Mouse (Mus musculus): ENCODE measurements around the gene Urad. TPM values are rescaled to one million over a fixed set of nuclear protein-coding genes. Genes with fewer than 3 reads are reported as not detected.

The Urad gene
- polyA plus RNA-seq, 1 experiment from 2014 or later = not detected

DNA sequence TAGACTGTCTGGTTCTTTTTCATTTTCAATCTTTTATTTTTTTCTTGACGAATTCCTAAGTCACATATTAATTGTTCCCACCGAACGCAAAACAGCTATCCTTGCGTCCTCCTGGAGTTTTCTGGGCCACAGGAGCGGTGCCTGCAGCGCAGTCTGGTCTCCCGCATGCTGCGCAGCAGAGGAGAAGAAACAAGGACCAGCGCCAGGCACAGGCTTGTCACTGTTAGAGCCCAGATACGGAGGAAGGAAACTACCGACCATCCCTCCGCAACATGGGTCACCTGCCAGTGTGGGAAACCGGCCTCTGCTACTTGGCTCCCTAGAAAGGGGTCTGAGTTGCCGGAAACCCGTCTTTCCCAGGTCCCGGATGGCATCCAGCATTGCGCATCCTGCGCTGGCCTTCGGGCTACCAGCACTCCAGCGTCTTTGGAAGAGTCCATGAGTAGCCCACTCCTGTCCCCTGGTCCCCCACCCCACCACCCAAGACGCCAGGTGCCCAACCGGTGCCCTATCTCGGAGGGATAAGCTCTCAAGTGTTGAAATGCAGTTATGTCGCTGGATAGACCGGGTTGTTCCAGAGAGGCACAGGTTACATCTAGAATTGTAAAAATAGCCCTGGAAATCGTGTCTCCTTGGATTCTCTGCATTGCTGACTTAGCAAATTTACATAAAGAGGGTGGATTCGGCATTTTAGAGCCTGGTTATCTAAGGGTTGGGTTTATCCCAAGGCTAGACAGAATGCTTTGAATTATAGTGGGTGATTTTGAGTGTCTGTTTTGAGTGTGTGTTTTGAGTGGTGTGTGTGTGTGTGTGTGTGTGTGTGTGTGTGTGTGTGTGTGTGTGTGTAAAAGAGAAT, 9.2 kb downstream of the Urad start:
- CTCF ChIA-PET = interaction anchor here (2.0 to 7.6 kb wide), 2 partner anchors 19 to 401 kb away, joined by 9 to 103 read pairs; no protein-coding TSS in a partner anchor
- in situ Hi-C loops (cut with MboI; ENCODE audit: low pct_unique_long_range_greater_than_20kb) = no loop called here
- no peak for TF ChIP-seq CTCF (IDR thresholded peaks at IDR 0.05)
- POLR2A ChIA-PET = interaction anchor here (0.6 kb wide), 2 partner anchors 15 to 26 kb away, joined by 3 read pairs; no protein-coding TSS in a partner anchor
- DNase-seq (ENCODE audit: low read depth, low spot score) (no peak), ATAC-seq (no peak)
- H3K27me3 ChIP-seq = peaks cover 17% of the 10 kb centered on the region

DNA sequence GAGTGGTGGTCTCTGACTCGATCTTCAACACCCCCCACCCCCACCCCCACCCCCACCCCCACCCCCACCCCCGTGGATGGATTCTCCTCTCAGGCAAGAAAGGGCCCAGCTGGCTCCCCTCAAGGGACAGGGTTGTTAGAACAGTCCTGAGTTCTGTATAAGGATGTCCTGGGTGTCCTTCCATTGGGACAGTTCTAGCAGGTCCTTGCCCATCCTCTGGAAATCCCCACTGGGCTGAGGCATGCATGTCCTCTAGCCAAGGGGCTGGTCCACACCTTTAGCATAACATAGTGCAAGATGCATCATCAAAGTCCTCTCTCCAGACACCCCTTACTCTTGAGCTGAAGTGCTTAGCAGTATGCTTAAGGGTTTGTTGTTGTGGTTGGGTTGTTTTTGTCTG, 12.5 kb downstream of the Urad start:
- peaks cover 48% of the 10 kb centered on the region for H3K27me3 ChIP-seq
- ATAC-seq = no peak
- TF ChIP-seq CTCF (IDR thresholded peaks at IDR 0.05) = no peak
- in situ Hi-C loops (cut with MboI; ENCODE audit: low pct_unique_long_range_greater_than_20kb) = no loop called here
- no peak for DNase-seq (ENCODE audit: low read depth, low spot score)
- CTCF ChIA-PET = interaction anchor here (3.7 kb wide), 1 partner anchor 9 kb away, joined by 18 read pairs; no protein-coding TSS in a partner anchor
- POLR2A ChIA-PET = no interaction called here

DNA sequence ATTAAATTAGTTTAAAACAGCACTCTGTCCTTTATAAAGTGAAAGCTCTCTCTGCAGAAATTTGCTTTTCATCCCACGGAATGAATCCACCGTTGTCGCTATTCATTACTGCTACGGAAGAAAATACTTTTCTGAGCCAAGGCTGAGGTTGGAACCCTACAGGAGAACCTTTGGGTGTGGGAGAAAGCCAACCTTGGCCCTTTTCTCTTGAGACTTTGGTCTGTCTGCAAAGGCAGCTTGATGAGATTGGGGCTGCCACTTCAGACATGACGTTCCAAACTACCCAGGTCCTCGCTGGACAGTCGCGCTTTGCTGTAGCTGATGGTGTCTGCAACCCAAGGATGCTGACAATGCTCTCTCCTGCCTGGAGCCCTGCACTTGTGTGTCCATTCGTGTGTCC, 13.8 kb downstream of the Urad start:
- ATAC-seq (no peak), DNase-seq (ENCODE audit: low read depth, low spot score) (no peak)
- H3K27me3 ChIP-seq = peaks cover 58% of the 10 kb centered on the region
- no peak for TF ChIP-seq CTCF (IDR thresholded peaks at IDR 0.05)
- ChIA-PET CTCF (interaction anchor here (2.6 to 3.7 kb wide), 2 partner anchors 10 kb away, joined by 12 to 18 read pairs; no protein-coding TSS in a partner anchor), POLR2A (interaction anchor here (1.2 kb wide), 1 partner anchor 12 kb away, joined by 3 read pairs; no protein-coding TSS in a partner anchor)
- in situ Hi-C loops (cut with MboI; ENCODE audit: low pct_unique_long_range_greater_than_20kb) = no loop called here

DNA sequence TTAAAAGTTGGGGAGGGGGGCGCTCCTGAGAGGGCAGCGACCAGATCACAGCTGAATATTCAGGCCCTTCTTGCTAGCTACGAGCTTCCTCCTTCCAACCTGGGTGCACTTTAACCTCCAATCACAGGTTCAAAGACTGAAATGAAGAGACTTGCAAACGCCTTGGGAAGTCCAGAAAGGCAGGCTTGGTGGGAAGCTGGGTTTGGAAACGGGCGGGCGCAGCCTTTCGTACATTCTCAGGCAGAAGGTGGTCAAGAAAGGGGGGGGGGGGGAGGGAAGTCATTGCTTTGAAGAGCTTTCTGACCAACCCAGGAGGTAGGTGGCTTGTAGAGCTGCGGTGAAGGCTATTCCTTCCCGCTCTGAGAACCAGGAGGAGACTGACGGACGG, 14.8 kb downstream of the Urad start:
- ChIA-PET POLR2A (no interaction called here), CTCF (interaction anchor here (0.7 to 3.7 kb wide), 3 partner anchors 8 to 11 kb away, joined by 3 to 18 read pairs (median 12); no protein-coding TSS in a partner anchor)
- no peak for TF ChIP-seq CTCF (IDR thresholded peaks at IDR 0.05)
- DNase-seq (ENCODE audit: low read depth, low spot score) (no peak), ATAC-seq (no peak)
- in situ Hi-C loops (cut with MboI; ENCODE audit: low pct_unique_long_range_greater_than_20kb) = no loop called here
- H3K27me3 ChIP-seq = peaks cover 63% of the 10 kb centered on the region

DNA sequence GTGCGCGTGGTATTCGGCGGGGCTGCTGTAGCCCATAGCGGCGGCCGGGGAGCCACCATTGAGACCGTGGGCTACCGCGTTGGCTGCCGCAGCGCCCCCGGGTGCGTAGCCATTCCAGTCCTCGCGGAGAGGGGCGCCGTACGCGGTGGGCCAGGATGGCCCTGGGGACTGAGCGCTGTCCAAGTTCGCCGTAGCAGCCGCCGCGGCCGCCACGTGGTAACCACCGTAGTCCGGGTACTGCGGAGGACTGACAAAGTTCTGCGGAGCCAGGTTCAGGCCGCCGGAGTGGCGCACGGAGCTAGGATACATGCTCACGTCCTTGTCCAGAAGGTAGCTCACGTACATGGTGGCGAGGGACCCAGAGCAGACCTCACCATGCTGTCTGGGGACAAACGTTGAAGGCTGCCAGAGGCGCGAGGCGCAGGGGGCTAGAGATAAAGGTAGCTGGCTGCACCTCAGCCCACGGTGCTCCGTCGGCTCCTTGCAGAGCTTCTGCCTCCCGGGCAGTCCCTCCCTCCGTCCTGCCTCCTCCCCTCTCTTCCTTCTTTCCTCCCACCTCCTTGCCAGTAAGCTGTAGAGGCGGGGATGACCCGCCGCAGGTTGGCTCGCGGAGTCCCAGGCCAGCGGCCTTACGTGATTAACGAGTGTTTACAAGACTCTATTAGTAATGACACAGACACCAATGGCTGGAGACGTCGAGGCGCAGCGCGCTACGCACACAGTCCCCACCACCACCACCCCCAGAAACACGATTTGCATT, 15.4 kb downstream of the Urad start, which contains the start of gene Cdx2:
TSS of gene Cdx2 (minus strand) at position 633 of the 760 bp plus-strand sequence.
- DNase-seq (ENCODE audit: low read depth, low spot score) (no peak), ATAC-seq (peak; percentile 3)
- CTCF ChIA-PET = interaction anchor here (0.7 to 3.7 kb wide), 3 partner anchors 8 to 12 kb away, joined by 3 to 18 read pairs (median 12); no protein-coding TSS in a partner anchor
- no peak for TF ChIP-seq CTCF (IDR thresholded peaks at IDR 0.05)
- POLR2A ChIA-PET = interaction anchor here (1.1 kb wide), 1 partner anchor 9 kb away, joined by 3 read pairs; no protein-coding TSS in a partner anchor
- in situ Hi-C loops (cut with MboI; ENCODE audit: low pct_unique_long_range_greater_than_20kb) = no loop called here
- peaks cover 69% of the 10 kb centered on the region for H3K27me3 ChIP-seq

DNA sequence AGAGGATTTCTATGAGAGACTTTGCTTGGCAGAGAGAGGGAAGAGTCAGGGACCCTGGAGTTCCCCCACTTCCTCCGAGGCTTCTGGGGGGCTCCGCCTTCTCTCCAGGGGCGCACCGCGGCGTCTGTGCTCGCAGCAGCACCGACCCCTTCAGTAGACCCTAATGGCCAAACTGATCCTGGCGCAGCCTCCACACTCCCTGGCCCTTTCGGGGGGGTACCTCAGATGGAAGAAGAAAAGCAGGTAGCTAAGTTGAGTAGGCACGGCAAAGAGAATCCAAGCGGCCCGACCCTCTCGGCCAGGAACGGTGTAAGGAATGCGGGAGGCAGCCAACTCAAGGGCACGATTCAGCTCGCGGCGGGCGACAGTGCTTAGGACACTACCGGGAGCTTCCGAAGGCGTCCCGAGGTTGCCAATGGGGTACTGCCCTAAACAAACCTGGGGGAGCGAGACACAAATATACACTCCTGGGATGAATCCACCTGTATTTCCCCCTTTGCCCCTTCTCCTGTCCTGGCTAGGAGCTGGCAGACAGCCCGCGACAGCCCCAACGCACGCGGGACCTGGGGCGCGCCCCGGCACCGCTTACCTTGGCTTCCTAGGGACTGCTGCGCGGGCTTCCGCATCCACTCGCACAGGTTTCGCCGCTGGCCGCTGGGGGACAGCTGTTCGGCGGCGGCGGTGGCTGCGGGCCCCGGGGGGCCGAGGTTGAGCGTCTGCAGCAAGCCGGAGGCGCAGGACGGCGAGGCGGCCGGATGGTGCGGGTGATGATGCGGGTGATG, 16.2 kb downstream of the Urad start:
- in situ Hi-C loops (cut with MboI; ENCODE audit: low pct_unique_long_range_greater_than_20kb) = no loop called here
- peak; percentile 3 for ATAC-seq
- no peak for TF ChIP-seq CTCF (IDR thresholded peaks at IDR 0.05)
- ChIA-PET POLR2A (interaction anchor here (1.1 kb wide), 1 partner anchor 8 kb away, joined by 3 read pairs; no protein-coding TSS in a partner anchor), CTCF (interaction anchor here (0.7 to 3.7 kb wide), 2 partner anchors 12 to 13 kb away, joined by 3 to 18 read pairs; no protein-coding TSS in a partner anchor)
- DNase-seq (ENCODE audit: low read depth, low spot score) = no peak
- H3K27me3 ChIP-seq = peaks cover 68% of the 10 kb centered on the region

DNA sequence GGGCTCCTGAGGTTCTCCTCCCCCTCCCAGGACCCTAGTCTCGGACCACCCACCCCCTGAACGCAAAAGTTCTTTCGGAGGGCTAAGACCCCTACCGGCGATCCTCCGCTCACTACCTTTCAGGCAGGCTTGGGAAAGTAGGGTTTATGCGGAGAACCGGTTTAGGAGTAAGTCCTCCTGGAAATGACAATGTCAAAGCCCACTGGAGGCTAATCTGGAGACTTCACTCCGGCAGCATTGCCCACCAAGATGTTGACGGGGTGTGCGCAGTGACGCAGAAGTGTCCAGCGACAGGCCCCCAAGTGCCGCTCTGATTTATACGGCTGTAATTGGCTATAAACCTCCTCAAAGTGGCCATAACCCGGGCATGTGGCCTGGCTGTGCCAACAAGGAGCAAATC, 17.1 kb downstream of the Urad start:
- POLR2A ChIA-PET = no interaction called here

DNA sequence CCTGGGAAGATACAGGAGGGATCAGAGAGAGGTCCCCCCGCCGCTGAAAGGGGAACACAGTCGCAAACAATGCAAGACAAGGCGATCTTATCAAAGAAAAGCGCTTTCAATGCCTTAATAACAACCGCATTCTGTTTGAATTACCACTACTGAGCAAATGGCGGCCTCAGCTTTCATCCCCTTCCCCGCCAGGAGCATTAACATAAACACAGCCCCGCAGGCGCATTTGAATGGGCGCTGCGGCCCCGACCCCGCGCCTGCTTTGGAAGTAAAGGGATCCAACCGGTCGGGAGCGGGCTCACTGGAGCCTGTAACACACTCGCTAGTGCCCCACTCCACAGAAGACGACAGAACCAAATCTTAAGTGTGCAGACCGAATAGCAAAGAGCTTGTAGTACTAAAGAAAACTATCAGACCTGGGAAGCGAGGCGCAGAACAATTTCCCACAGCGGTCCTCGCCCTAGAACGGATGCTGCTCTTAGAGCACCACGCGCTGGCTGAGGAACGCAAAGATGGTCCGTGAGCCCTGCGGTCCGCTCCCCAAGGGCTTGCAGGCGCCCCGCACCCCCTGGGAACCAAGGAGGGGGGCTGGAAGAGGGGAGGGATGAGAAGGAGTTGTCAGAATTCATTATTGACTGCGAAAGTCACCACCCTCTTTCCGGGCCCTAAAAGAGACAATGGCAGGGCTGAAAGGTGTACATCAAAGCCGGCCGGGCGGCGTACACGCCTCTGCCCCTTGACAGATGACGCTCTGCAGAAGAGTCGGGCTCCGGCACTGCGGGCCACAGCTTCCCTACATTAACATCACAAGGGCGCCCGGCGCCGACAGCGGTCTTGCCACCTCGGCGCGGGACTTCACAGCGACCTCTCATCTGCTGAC, 17.7 kb downstream of the Urad start:
- no peak for ATAC-seq
- POLR2A ChIA-PET = no interaction called here
- no peak for TF ChIP-seq CTCF (IDR thresholded peaks at IDR 0.05)

More for the DNA sequence above, 17.1 kb downstream of the Urad start:
- DNase-seq (ENCODE audit: low read depth, low spot score) (no peak), ATAC-seq (no peak)
- CTCF ChIA-PET = no interaction called here
- in situ Hi-C loops (cut with MboI; ENCODE audit: low pct_unique_long_range_greater_than_20kb) = no loop called here
- no peak for TF ChIP-seq CTCF (IDR thresholded peaks at IDR 0.05)
- peaks cover 68% of the 10 kb centered on the region for H3K27me3 ChIP-seq

More for the DNA sequence above, 17.7 kb downstream of the Urad start:
- CTCF ChIA-PET = interaction anchor here (1.0 kb wide), 1 partner anchor 14 kb away, joined by 3 read pairs; no protein-coding TSS in a partner anchor
- H3K27me3 ChIP-seq = peaks cover 68% of the 10 kb centered on the region
- no peak for DNase-seq (ENCODE audit: low read depth, low spot score)
- in situ Hi-C loops (cut with MboI; ENCODE audit: low pct_unique_long_range_greater_than_20kb) = loop anchor here (5.0 kb wide), 1 partner anchor 77 kb away; no protein-coding TSS in a partner anchor
